Mouse (Mus musculus) MEL (cell line): ENCODE measurements around the gene Itgb1bp1. TPM values are rescaled to one million over a fixed set of nuclear protein-coding genes. Genes with fewer than 3 reads are reported as not detected.

Source experiments
- DNase-seq: peaks from one replicate; pipeline ENCODE4 v3.0.0; 2011; ENCODE audit warnings: low read depth, low spot score
- H3K27ac ChIP-seq: 2 replicates; pipeline ENCODE4 v1.5.1; 2012; ENCODE audit warnings: low read depth, mild to moderate bottlenecking, control low read depth, low read length, moderate library complexity; ENCODE audit not compliant: control insufficient read depth
- H3K27me3 ChIP-seq, 2 experiments: fragments of 150-350 bp in 1 of 2; sonication (generic) in 1 of 2; 2 replicates each; pipeline ENCODE4 v1.6.1; 2012; ENCODE audit warnings: low read length in 2 of 2, mild to moderate bottlenecking in 2 of 2, improper control_type of control experiment in 1 of 2, moderate library complexity in 1 of 2; ENCODE audit not compliant: insufficient read depth in 2 of 2, control insufficient read depth in 1 of 2
- H3K36me3 ChIP-seq, 2 experiments: 2 replicates each; pipeline ENCODE4 v1.6.1; 2012 to 2014; ENCODE audit warnings: low read length in 2 of 2, improper control_type of control experiment in 1 of 2, inconsistent platforms in 1 of 2, mild to moderate bottlenecking in 1 of 2; ENCODE audit not compliant: insufficient read depth in 2 of 2, control insufficient read depth in 1 of 2
- H3K4me1 ChIP-seq, 2 experiments: fragments of 150-350 bp in 1 of 2; sonication (generic) in 1 of 2; 2 replicates each; pipeline ENCODE4 v1.6.1; 2012; ENCODE audit warnings: low read length in 2 of 2, improper control_type of control experiment in 1 of 2, mild to moderate bottlenecking in 1 of 2; ENCODE audit not compliant: insufficient read depth in 2 of 2, control insufficient read depth in 1 of 2
- H3K4me3 ChIP-seq, 2 experiments: fragments of 150-350 bp in 1 of 2; sonication (generic) in 1 of 2; 2 replicates each; pipeline ENCODE4 v1.5.1; 2012; ENCODE audit warnings: low read depth in 2 of 2, low read length in 2 of 2, mild to moderate bottlenecking in 2 of 2, moderate library complexity in 2 of 2, control low read depth in 1 of 2, improper control_type of control experiment in 1 of 2; ENCODE audit not compliant: control insufficient read depth in 1 of 2, insufficient read depth in 1 of 2
- H3K79me2 ChIP-seq: 2 replicates; pipeline ENCODE4 v1.6.1; 2012; ENCODE audit warnings: mild to moderate bottlenecking, low read length, moderate library complexity; ENCODE audit not compliant: control insufficient read depth, poor library complexity, insufficient read depth
- H3K9ac ChIP-seq: 2 replicates; pipeline ENCODE4 v1.6.1; 2012; ENCODE audit warnings: low read depth, mild to moderate bottlenecking, control low read depth, low read length, moderate library complexity; ENCODE audit not compliant: control insufficient read depth, poor library complexity, severe bottlenecking
- H3K9me3 ChIP-seq: fragments of 150-350 bp; sonication (generic); replicated peaks from 2 replicates; pipeline ENCODE4 v1.6.1; 2012; ENCODE audit warnings: mild to moderate bottlenecking, low read length, improper control_type of control experiment, moderate library complexity; ENCODE audit not compliant: insufficient read depth
- BHLHE40 ChIP-seq: IDR thresholded peaks from 2 replicates; pipeline ENCODE4 v1.6.1; 2012; ENCODE audit warnings: low read depth, mild to moderate bottlenecking, inconsistent platforms, low read length, improper control_type of control experiment, borderline replicate concordance
- CTCF ChIP-seq, 3 experiments: IDR thresholded peaks in 2 of 3; conservative IDR thresholded peaks in 1 of 3; 2 replicates each; pipeline ENCODE4 v1.5.1; 2011 to 2012; ENCODE audit warnings: low read length in 3 of 3, low read depth in 2 of 3, mild to moderate bottlenecking in 2 of 3, improper control_type of control experiment in 1 of 3, inconsistent platforms in 1 of 3, mixed read lengths in 1 of 3, moderate library complexity in 1 of 3; ENCODE audit not compliant: control insufficient read depth in 1 of 3, insufficient read depth in 1 of 3, poor library complexity in 1 of 3, severe bottlenecking in 1 of 3
- E2F4 ChIP-seq: IDR thresholded peaks from 2 replicates; pipeline ENCODE4 v1.6.1; 2011; ENCODE audit warnings: low read depth, low read length, improper control_type of control experiment, borderline replicate concordance
- ETS1 ChIP-seq: IDR thresholded peaks from 2 replicates; pipeline ENCODE4 v1.6.1; 2012; ENCODE audit warnings: low read depth, mild to moderate bottlenecking, inconsistent platforms, low read length, improper control_type of control experiment, moderate library complexity
- GABPA ChIP-seq: IDR thresholded peaks from 2 replicates; pipeline ENCODE4 v1.6.1; 2012; ENCODE audit warnings: low read depth, mild to moderate bottlenecking, inconsistent platforms, low read length, improper control_type of control experiment, moderate library complexity
- GATA1 ChIP-seq: IDR thresholded peaks from 2 replicates; pipeline ENCODE4 v1.6.1; 2011; ENCODE audit warnings: low read depth, low read length, improper control_type of control experiment
- MEF2A ChIP-seq: IDR thresholded peaks from 2 replicates; pipeline ENCODE4 v1.6.1; 2014; ENCODE audit warnings: low read depth, mild to moderate bottlenecking, inconsistent platforms, low read length, improper control_type of control experiment; ENCODE audit not compliant: poor library complexity, insufficient replicate concordance, severe bottlenecking; ENCODE audit errors: extremely low read depth
- MXI1 ChIP-seq: IDR thresholded peaks from 2 replicates; pipeline ENCODE4 v1.6.1; 2011; ENCODE audit warnings: mild to moderate bottlenecking, low read depth, low read length, improper control_type of control experiment
- MYB ChIP-seq: IDR thresholded peaks from 2 replicates; pipeline ENCODE4 v1.6.1; 2011; ENCODE audit warnings: mild to moderate bottlenecking, low read depth, low read length, improper control_type of control experiment
- MYC ChIP-seq: IDR thresholded peaks from 2 replicates; pipeline ENCODE4 v1.6.1; 2011; ENCODE audit warnings: low read depth, mild to moderate bottlenecking, low read length, improper control_type of control experiment, moderate library complexity
- POLR2A ChIP-seq, 2 experiments: IDR thresholded peaks; 2 replicates each; pipeline ENCODE4 v1.6.1; 2011 to 2012; ENCODE audit warnings: low read length in 2 of 2, mild to moderate bottlenecking in 2 of 2, control low read depth in 1 of 2, improper control_type of control experiment in 1 of 2, low read depth in 1 of 2, moderate library complexity in 1 of 2; ENCODE audit not compliant: control insufficient read depth in 1 of 2, insufficient read depth in 1 of 2, poor library complexity in 1 of 2
- POLR2AphosphoS2 ChIP-seq: IDR thresholded peaks from 2 replicates; pipeline ENCODE4 v1.6.1; 2011; ENCODE audit warnings: low read length, improper control_type of control experiment
- POLR2AphosphoS5 ChIP-seq: IDR thresholded peaks from 2 replicates; pipeline ENCODE4 v1.6.1; 2012; ENCODE audit warnings: low read depth, borderline replicate concordance, mild to moderate bottlenecking, inconsistent platforms, low read length, moderate library complexity, mixed read lengths
- RAD21 ChIP-seq: IDR thresholded peaks from 2 replicates; pipeline ENCODE4 v1.6.1; 2011; ENCODE audit warnings: mild to moderate bottlenecking, low read depth, low read length, improper control_type of control experiment
- SIN3A ChIP-seq: IDR thresholded peaks from 2 replicates; pipeline ENCODE4 v1.6.1; 2012; ENCODE audit warnings: low read length, improper control_type of control experiment, inconsistent platforms
- TAL1 ChIP-seq: IDR thresholded peaks from 2 replicates; pipeline ENCODE4 v1.6.1; 2012; ENCODE audit warnings: mild to moderate bottlenecking, inconsistent platforms, low read length, moderate library complexity, mixed read lengths
- TBP ChIP-seq: IDR thresholded peaks from 2 replicates; pipeline ENCODE4 v1.8.0; 2011; ENCODE audit warnings: low read depth, low read length, improper control_type of control experiment
- UBTF ChIP-seq: IDR thresholded peaks from 2 replicates; pipeline ENCODE4 v1.6.1; 2012; ENCODE audit warnings: low read depth, mild to moderate bottlenecking, inconsistent platforms, low read length, improper control_type of control experiment, moderate library complexity, borderline replicate concordance; ENCODE audit not compliant: insufficient read depth
- USF1 ChIP-seq: IDR thresholded peaks from 2 replicates; pipeline ENCODE4 v1.6.1; 2014; ENCODE audit warnings: low read depth, mild to moderate bottlenecking, inconsistent platforms, low read length, improper control_type of control experiment, moderate library complexity
- ZKSCAN1 ChIP-seq: IDR thresholded peaks from 2 replicates; pipeline ENCODE4 v1.6.1; 2012; ENCODE audit warnings: low read depth, mild to moderate bottlenecking, inconsistent platforms, low read length, improper control_type of control experiment, moderate library complexity
- ZNF384 ChIP-seq: IDR thresholded peaks from 2 replicates; pipeline ENCODE4 v1.6.1; 2012; ENCODE audit warnings: low read depth, mild to moderate bottlenecking, inconsistent platforms, low read length, improper control_type of control experiment
- polyA plus RNA-seq, 2 experiments: library from polyadenylated mRNA; stranded (reverse) in 1 of 2; unstranded in 1 of 2; fragments of >175 nt in 1 of 2; fragments of >200 nt in 1 of 2; gene quantifications; 2 replicates each; pipeline versions ENCODE4 v1.2.1 to v1.2.4; 2012; ENCODE audit warnings: low replicate concordance in 2 of 2, low read depth in 1 of 2; ENCODE audit not compliant: insufficient read length in 2 of 2, insufficient read depth in 1 of 2, missing spikeins in 1 of 2
- total RNA-seq: library from RNA; depleted of rRNA; stranded (reverse); fragments of 300-350 nt; gene quantifications from 2 replicates; pipeline ENCODE4 v1.2.3, GENCODE M21; 2012

Itgb1bp1 gene
- total and polyA plus RNA-seq, 3 experiments, result 22.0 to 41.3 TPM; not detected in 1

DNA sequence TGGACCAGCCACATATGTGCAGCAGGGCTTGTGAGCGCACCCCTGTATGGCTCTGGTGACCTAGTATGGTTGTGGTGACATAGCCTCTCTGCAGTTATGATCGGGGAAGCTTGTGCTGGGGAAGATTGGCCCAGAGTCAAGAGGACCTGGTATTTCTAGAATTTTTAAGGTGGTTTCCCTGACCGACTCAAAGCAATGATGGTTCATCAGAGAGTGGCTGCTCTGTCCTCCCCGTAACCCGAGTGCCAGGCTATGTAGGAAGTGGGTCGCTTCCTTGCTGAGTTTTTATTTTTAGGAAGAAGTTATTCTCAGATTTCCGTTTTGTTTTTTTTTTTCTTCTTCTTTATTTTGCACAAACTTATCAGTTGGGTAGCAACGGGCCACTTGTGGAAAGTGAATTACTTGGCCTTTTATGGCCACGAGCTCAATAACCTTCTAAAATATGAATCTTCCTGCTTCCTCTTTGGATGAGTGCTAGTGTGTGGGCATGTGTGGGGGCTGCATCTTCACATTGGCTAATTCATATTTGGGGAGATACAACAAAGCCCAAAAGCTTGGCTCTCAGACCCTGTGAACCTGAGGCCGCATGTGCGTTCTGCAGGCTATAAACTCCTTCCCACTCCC is 77.8 kb downstream of the Itgb1bp1 start:
- Histone ChIP-seq H3K9me3 (no peaks in the 10 kb centered on the region), H3K9ac (no peak overlapping the region), H3K4me1 (peaks cover 7 to 24% of the 10 kb centered on the region in 2 experiments), H3K36me3 (peaks cover 0 to 12% of the 10 kb centered on the region in 2 experiments; a peak in 2 of 4 replicates), H3K27ac (no peak overlapping the region), H3K27me3 (no peaks in the 10 kb centered on the region), H3K4me3 (no peak overlapping the region), H3K79me2 (no peaks in the 10 kb centered on the region)
- no peak for DNase-seq
- TF ChIP-seq ZNF384 (peak; percentile 12; the same call in 1 of the 2 replicates), BHLHE40 (no peak), UBTF (no peak)

DNA sequence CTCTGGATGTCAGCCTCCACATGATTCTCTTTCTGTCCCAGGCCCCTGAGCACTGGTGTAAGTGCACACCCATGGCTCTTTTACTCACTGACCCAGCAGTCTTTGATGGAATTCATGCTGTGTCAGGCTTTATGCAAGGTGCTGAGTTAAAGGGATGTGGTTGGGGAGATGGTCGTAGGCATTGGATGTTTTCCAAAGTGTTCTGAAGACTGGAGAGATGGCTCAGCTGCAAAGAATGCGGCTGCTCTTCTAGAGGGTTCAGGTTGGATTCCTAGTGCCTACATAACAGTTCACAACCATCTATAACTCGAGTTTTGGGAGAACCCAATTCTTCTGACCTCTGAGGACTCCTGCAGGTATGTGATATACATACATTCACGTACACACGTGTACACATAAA is 78.7 kb downstream of the Itgb1bp1 start:
- Histone ChIP-seq H3K9ac (no peak overlapping the region), H3K79me2 (no peaks in the 10 kb centered on the region), H3K4me3 (no peak overlapping the region), H3K27ac (no peak overlapping the region), H3K9me3 (no peaks in the 10 kb centered on the region), H3K27me3 (no peaks in the 10 kb centered on the region), H3K4me1 (peaks cover 7 to 24% of the 10 kb centered on the region in 2 experiments), H3K36me3 (peaks cover 0 to 12% of the 10 kb centered on the region in 2 experiments; a peak in 2 of 4 replicates)
- no peak for DNase-seq
- no peak for TF ChIP-seq MYB
- no peak for TF ChIP-seq UBTF
- TF ChIP-seq USF1, result no peak
- TF ChIP-seq TAL1, result no peak
- TF ChIP-seq CTCF (IDR thresholded peaks at IDR 0.05 in 2 of 3, conservative IDR thresholded peaks at IDR 0.05 in 1 of 3; ENCODE audit: control insufficient read depth in 1 of 3, insufficient read depth in 1 of 3, low read depth in 2 of 3, low read length in 3 of 3, poor library complexity in 1 of 3, severe bottlenecking in 1 of 3), result no peak
- no peak for TF ChIP-seq MEF2A
- no peak for TF ChIP-seq ZNF384

- H3K27ac ChIP-seq, result no peak overlapping the region
- peaks cover 7 to 24% of the 10 kb centered on the region in 2 experiments for H3K4me1 ChIP-seq
- no peaks in the 10 kb centered on the region for H3K9me3 ChIP-seq
- H3K36me3 ChIP-seq, result peaks cover 0 to 12% of the 10 kb centered on the region in 2 experiments; a peak in 2 of 4 replicates
- no peaks in the 10 kb centered on the region for H3K27me3 ChIP-seq
- no peaks in the 10 kb centered on the region for H3K79me2 ChIP-seq
- DNase-seq, result no peak
- H3K9ac ChIP-seq, result no peak overlapping the region
- no peak overlapping the region for H3K4me3 ChIP-seq
- TF ChIP-seq POLR2A (IDR thresholded peaks at IDR 0.05; ENCODE audit: control insufficient read depth in 1 of 2, insufficient read depth in 1 of 2, low read depth in 1 of 2, low read length in 2 of 2, poor library complexity in 1 of 2) (no peak), E2F4 (no peak), GATA1 (no peak), UBTF (no peak), MXI1 (no peak), POLR2AphosphoS5 (no peak), GABPA (no peak), TBP (no peak), SIN3A (no peak), MYC (no peak), BHLHE40 (no peak), RAD21 (no peak), ETS1 (no peak), USF1 (no peak), POLR2AphosphoS2 (no peak), ZKSCAN1 (no peak)
These were observed 80.3 kb downstream of the Itgb1bp1 start for GRCm38 (mm10) chr12:21205799-21206198.
